Mouse (Mus musculus) spleen, embryonic (tissue): Measurements from ENCODE around the gene Slc4a1.

ENCODE experiments used
- CTCF ChIA-PET: fragments of 350-600 bp; sonication (Branson Sonifier 250); formaldehyde crosslinking; loops from one replicate; lab custom pipeline; 2022; lab: Charles Lee

Slc4a1 gene

GRCm38 (mm10) chr11:102353021-102353431 is 13.0 kb downstream of the Slc4a1 start:
- CTCF ChIA-PET = no interaction called here

- CTCF ChIA-PET = no interaction called here
Measured at GRCm38 (mm10) chr11:102352378-102352777, 13.6 kb downstream of the Slc4a1 start.

GRCm38 (mm10) chr11:102350981-102351523 is 15.0 kb downstream of the Slc4a1 start:
- CTCF ChIA-PET = no interaction called here

DNA sequence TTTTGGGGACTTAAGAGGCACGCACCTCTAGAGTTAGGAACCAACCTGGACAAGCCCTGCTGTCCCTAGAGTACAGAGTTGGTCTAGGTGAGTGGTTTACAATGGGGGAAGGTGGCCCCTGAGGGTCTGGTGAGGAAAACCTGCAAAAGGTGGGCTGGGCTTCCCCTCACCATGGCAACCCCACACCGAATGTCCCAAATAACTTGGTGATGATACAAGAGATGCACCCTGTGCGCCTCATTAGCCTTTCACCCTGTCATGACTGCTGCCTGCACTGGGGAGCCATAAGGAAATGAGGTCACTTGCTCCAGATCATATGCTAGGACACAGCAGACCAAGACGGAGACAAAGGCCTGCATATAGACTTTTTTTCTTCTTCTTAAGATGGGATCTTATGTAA is 15.6 kb downstream of the Slc4a1 start:
- CTCF ChIA-PET = no interaction called here

DNA sequence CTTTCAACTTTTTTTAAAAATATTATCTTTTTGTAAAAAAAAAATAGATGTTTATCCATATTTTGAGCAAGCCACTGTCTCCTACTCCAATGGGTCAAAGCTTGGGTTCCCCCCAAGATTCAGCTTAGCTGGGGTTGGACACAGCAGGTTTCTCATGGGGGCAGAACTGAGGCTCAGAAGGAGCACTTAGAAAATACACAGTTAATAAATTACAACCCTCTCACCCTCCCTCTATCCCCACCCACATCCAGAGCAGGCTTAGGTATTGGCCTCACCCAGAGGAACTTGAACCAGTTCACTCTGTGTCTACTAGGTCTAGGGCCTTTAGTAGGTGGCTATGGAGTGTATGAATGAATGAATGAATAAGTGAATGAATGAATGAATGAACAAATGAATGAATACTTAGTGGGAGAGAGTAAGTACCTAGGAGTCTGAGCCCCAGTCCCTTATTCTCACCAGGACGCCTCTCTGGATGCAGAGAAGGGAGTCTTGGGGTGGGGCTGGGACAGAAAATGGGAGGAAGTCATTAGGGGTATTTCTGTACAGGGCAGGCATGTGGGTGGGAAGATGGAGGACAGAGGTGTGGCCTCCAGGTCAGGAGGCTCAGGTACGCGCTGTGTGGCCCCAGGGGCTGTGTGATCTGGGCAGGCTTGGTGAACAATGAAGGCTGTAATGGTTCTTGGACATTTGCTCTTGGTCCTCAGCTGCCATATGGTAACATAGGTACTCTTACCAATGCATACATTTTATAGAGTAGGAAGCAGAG is 16.6 kb downstream of the Slc4a1 start:
- CTCF ChIA-PET = no interaction called here

DNA sequence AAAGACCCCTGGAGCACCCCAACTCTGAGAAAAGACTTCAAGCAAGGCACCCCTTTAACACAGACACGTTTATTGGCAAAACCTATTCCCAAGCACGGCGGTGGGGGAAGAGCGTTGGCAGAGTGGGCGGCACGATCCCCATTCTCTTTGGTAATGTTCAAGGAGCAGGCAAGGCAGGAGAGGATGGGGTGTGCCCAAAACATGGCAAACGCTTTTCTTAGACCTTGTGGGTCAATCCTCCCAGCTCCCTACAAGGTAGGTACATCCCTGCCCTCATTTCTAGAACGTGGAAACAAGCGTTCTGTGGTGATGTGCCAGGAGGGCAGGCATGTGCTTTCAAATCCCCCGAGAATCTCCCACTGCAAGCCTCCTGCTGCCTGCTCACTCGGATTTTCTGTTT is 17.2 kb downstream of the Slc4a1 start:
- CTCF ChIA-PET = no interaction called here

DNA sequence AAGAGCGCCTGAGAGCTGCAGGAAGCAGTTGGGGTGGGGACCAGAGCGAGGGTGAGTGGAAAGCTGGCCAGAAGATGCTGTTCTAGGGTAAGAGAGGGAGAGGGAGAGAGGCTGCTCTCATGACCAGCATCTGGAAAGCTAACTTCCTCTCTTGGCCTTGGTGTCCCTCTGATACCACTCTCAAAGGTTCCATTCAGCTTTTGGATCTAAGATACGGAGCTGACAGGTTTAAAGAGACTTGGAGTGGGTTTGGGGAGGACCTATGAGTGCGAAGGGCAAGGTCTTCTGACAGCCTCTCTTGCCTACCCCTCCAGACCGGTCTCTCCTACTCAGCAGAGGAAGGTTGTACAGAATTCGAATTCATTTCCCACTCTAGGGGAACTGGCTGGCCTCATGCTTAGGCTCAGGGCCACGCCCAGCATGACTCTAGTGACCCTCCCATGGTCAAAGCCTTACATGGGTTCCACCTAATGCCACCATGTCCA is 17.9 kb downstream of the Slc4a1 start:
- CTCF ChIA-PET = no interaction called here

DNA sequence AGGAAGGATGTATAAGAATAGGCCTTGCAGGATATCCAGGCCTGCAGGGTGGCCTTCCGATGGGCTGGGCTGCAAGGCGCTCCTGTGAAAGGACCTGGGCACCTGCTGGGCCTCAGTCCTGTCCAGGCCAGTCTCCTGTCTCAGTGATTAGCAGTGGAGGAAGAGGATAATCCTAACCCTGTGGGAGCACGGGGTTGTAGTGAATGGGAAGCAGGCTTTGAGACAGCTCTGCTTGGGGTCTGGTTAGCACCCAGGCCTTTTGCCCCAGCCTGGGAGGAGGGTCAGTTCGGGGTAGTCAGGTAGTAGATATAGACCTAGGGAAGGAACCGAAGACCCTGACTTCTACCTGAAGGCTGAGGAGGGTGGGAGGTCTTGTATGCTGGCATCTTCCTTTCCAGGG is 18.3 kb downstream of the Slc4a1 start:
- CTCF ChIA-PET = no interaction called here

DNA sequence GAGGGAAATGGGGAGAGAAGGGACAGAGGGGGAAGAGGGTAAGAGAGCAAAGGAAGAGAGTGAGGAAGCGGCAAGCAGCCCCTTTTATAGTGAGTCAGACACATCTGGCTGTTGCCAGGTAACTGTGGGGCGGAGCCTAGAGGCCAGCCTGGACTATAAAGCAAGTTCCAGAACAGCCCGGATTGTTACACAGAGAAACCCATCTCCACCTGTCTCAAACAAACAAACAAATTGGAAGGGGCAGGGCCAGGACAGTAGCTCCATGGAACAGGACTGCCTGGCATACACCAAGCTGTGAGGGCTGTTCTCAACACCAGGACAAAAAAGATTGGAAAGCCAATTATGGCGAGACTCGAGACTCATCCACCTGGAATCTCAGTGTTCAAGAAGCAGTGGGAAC is 19.1 kb downstream of the Slc4a1 start:
- CTCF ChIA-PET = no interaction called here

DNA sequence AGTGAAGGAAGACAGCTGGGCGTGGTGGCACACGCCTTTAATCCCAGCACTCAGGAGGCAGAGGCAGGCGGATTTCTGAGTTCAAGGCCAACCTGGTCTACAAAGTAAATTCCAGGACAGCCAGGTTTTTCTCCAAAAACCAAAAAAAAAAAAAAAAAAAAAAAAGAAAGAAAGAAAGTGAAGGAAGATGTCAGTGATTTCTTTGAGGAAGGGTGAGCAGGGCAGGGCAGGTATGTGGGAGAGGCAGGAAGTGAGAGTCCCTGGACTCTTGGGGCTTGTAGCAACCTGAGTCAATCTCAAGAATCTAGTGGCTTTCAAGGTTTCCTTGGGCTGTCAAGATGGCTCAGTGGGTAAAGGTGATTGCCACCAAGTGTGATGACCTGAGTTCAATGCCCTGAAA is 21.5 kb downstream of the Slc4a1 start:
- CTCF ChIA-PET = no interaction called here

DNA sequence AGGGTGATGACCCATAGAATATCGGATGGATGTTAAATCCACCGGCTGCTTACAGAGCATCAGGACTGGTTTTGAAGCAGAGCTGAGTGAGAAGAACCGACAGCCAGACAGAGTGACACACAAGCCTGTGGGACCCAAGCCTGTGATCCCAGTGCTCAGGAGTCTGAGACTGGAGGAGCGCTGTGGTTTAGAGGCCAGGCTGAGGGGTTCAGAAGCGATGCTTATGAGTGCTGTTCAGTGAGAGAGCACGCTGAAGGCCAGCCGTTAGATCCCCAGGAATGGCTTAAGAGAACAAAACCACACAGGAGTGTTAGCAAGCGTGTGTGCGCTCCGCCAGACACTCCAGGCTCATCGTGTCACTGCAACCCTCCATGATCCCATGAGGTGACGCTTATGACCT is 23.3 kb downstream of the Slc4a1 start:
- CTCF ChIA-PET = no interaction called here

DNA sequence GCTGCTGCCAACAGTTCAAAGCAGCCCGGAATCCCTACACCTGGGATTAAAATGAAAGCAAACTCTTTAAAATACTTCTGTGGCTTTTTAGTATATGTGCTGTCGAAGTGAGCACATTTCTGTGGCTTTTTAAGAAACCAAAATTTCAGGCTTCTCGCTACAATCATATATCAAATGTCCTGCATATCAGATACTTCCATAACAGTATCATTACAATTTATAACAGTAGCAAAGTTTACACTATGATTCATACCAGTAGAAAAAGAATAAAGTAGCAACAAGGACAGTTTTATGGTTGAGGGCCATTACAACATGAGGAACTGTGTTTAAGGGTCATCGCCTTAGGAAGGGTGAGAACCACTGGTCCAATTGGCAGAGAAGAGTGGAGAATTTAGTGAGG is 24.9 kb downstream of the Slc4a1 start:
- CTCF ChIA-PET = no interaction called here

DNA sequence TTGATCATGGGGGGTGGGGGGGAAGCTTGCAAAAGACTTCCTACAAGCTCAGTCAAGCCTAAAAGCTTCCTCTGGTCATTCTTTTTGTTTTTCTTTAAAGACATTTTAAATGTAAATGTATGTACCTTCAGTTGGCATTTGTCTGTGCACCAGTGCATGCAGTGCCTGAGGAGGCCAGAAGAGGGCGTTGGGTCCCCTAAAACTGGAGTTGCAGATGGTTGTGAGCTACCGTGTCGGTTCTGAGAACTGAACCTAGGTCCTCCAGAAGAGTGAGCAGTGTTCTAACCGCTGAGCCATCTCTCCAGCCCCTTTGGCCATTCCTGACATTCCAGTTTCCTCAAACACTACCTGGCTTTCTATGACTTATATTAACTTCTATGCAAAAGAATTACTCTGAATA is 26.4 kb downstream of the Slc4a1 start:
- CTCF ChIA-PET = no interaction called here

DNA sequence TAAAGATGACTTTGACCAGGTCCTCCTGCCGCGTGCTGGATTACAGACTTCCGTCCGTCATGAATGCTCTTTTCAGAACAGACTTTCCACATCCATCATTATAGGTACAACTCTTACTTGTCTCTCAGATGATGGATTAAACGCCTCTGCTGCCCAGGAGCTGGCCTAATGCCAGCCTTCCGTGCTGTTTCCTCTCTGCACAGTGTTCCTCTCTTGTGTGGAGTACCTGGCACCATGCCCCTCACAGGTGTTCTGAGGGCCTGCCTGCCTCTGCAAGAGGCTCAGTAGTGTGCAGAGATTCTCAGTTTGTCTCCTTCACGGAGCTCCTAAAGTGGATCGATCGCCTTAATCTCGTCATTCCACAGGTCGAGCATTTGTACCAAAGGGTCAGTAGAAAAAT is 26.8 kb downstream of the Slc4a1 start:
- CTCF ChIA-PET = no interaction called here

- CTCF ChIA-PET = interaction anchor here (0.7 kb wide), 1 partner anchor 154 kb away, joined by 4 read pairs; the partner anchor contains the start of gene Lsm12
Measured at GRCm38 (mm10) chr11:102338561-102338960, 27.4 kb downstream of the Slc4a1 start.

- CTCF ChIA-PET = no interaction called here
Measured at GRCm38 (mm10) chr11:102337921-102338320, 28.1 kb downstream of the Slc4a1 start.

GRCm38 (mm10) chr11:102336191-102336590 is 29.8 kb downstream of the Slc4a1 start:
- CTCF ChIA-PET = no interaction called here

DNA sequence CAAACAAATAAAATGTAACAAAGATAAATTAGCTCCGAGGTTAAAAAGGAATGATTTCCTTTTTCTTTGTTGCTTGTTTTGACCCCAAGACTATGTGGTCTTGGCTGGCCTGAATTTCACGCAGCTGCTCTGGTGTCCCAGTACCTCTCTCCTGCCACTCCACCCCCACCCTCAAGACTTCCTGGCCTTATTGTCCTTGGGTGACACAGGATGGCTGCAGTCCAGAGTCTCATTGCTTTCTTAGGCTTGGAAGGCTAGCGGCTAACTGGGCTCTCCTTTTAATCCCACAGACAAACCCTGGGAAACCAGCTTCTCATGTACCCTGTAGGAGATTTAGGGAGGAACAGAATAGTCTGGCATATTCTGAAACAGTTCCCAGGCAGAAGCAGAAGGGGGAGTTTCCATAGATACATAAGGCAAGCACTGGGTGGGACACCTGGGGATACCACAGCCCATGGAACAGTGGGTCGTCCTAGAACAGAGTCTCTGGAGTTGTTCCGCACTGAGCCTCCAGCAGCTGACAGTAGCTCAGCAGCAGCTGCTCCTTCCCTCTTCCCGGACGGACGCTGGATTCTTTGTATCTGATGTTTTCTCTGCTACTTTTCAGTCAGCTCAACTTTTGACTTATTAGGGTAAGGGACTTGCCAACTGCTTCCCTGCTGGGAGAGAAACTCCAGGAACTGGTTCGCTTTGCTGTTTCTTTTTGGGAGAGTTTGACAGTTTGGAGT is 30.9 kb downstream of the Slc4a1 start:
- CTCF ChIA-PET = no interaction called here

DNA sequence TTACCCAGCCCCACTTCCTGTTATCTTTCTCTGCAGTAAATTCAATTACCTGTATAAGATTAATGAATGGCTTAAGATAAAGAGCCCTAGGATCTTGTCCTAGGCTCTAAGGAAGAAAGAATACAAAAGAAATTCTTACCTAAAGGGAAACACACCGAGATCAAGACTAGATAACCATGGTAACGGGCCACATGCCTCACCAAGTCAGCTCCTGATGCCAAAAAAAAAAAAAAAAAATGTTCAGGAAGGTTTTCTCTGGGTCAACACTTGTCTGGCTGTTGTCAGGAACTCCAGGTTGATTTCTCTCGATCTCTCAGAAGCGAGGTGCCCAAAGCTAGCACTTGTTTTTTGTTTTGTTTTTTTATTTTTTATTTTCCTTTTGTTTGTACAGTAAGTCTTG is 32.0 kb downstream of the Slc4a1 start:
- CTCF ChIA-PET = interaction anchor here (0.6 kb wide), 1 partner anchor 1668 kb away, joined by 3 read pairs; no protein-coding TSS in a partner anchor

DNA sequence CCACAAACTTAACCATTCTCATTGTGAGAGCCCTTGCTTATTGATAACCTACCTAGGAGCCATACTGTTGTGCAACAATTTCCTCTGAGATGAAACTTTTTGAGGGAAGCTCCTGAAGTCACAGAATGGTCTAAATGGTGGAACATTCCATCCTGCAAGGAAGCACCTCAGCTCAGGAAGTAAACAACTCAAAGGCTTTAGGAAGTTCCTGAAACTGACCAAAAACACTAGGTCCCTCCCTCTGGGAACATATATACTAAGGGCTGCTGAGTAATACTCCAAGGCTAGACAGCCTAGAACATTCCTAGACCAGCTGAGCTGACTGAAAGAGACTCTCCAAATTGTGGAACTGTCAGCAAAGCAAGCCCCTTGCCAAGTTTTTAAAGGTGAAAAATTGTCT is 32.9 kb downstream of the Slc4a1 start:
- CTCF ChIA-PET = no interaction called here

GRCm38 (mm10) chr11:102331806-102332205 is 34.2 kb downstream of the Slc4a1 start:
- CTCF ChIA-PET = interaction anchor here (0.6 to 0.8 kb wide), 2 partner anchors 13 to 46 kb away, joined by 3 to 5 read pairs; no protein-coding TSS in a partner anchor

GRCm38 (mm10) chr11:102330039-102330438 is 36.0 kb downstream of the Slc4a1 start:
- CTCF ChIA-PET = no interaction called here

DNA sequence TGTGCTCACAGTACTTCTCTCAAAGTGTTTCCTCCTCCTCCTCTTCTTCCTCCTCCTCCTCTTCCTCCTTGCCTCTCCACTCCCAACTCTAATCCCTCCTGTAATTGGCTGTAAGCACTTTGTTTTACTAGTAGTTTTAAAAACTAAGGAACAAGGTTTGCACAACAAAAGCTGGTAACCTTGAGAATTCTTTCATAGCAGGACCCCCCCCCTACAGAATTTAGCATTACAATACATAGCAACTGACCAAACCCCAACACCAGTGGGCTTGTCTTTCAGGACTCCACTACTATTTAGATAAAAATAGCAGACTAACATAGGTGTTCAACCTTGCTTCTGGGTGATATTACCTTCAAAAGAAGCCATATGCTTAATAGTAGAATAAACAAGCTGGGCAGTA is 36.5 kb downstream of the Slc4a1 start:
- CTCF ChIA-PET = no interaction called here
